Mouse (Mus musculus) MEL (cell line): ENCODE results near the gene Gria3. TPM values are rescaled to one million over a fixed set of nuclear protein-coding genes. Genes with fewer than 3 reads are reported as not detected.
A peak's percentile ranks its signal among the peaks of the same experiment; 100 is the strongest.

Experiments
- DNase-seq: peaks from one replicate; pipeline ENCODE4 v3.0.0; 2011; ENCODE audit warnings: low read depth, low spot score
- H3K27ac ChIP-seq: 2 replicates; pipeline ENCODE4 v1.5.1; 2012; ENCODE audit warnings: low read depth, mild to moderate bottlenecking, control low read depth, low read length, moderate library complexity; ENCODE audit not compliant: control insufficient read depth
- H3K27me3 ChIP-seq, 2 experiments: fragments of 150-350 bp in 1 of 2; sonication (generic) in 1 of 2; 2 replicates each; pipeline ENCODE4 v1.6.1; 2012; ENCODE audit warnings: low read length in 2 of 2, mild to moderate bottlenecking in 2 of 2, improper control_type of control experiment in 1 of 2, moderate library complexity in 1 of 2; ENCODE audit not compliant: insufficient read depth in 2 of 2, control insufficient read depth in 1 of 2
- H3K36me3 ChIP-seq, 2 experiments: 2 replicates each; pipeline ENCODE4 v1.6.1; 2012 to 2014; ENCODE audit warnings: low read length in 2 of 2, improper control_type of control experiment in 1 of 2, inconsistent platforms in 1 of 2, mild to moderate bottlenecking in 1 of 2; ENCODE audit not compliant: insufficient read depth in 2 of 2, control insufficient read depth in 1 of 2
- H3K4me1 ChIP-seq, 2 experiments: fragments of 150-350 bp in 1 of 2; sonication (generic) in 1 of 2; 2 replicates each; pipeline ENCODE4 v1.6.1; 2012; ENCODE audit warnings: low read length in 2 of 2, improper control_type of control experiment in 1 of 2, mild to moderate bottlenecking in 1 of 2; ENCODE audit not compliant: insufficient read depth in 2 of 2, control insufficient read depth in 1 of 2
- H3K4me3 ChIP-seq, 2 experiments: fragments of 150-350 bp in 1 of 2; sonication (generic) in 1 of 2; 2 replicates each; pipeline ENCODE4 v1.5.1; 2012; ENCODE audit warnings: low read depth in 2 of 2, low read length in 2 of 2, mild to moderate bottlenecking in 2 of 2, moderate library complexity in 2 of 2, control low read depth in 1 of 2, improper control_type of control experiment in 1 of 2; ENCODE audit not compliant: control insufficient read depth in 1 of 2, insufficient read depth in 1 of 2
- H3K79me2 ChIP-seq: 2 replicates; pipeline ENCODE4 v1.6.1; 2012; ENCODE audit warnings: mild to moderate bottlenecking, low read length, moderate library complexity; ENCODE audit not compliant: control insufficient read depth, poor library complexity, insufficient read depth
- H3K9ac ChIP-seq: 2 replicates; pipeline ENCODE4 v1.6.1; 2012; ENCODE audit warnings: low read depth, mild to moderate bottlenecking, control low read depth, low read length, moderate library complexity; ENCODE audit not compliant: control insufficient read depth, poor library complexity, severe bottlenecking
- H3K9me3 ChIP-seq: fragments of 150-350 bp; sonication (generic); replicated peaks from 2 replicates; pipeline ENCODE4 v1.6.1; 2012; ENCODE audit warnings: mild to moderate bottlenecking, low read length, improper control_type of control experiment, moderate library complexity; ENCODE audit not compliant: insufficient read depth
- BHLHE40 ChIP-seq: IDR thresholded peaks from 2 replicates; pipeline ENCODE4 v1.6.1; 2012; ENCODE audit warnings: low read depth, mild to moderate bottlenecking, inconsistent platforms, low read length, improper control_type of control experiment, borderline replicate concordance
- CHD2 ChIP-seq: IDR thresholded peaks from 2 replicates; pipeline ENCODE4 v1.6.1; 2011; ENCODE audit warnings: low read length, improper control_type of control experiment
- CTCF ChIP-seq, 3 experiments: IDR thresholded peaks in 2 of 3; conservative IDR thresholded peaks in 1 of 3; 2 replicates each; pipeline ENCODE4 v1.5.1; 2011 to 2012; ENCODE audit warnings: low read length in 3 of 3, low read depth in 2 of 3, mild to moderate bottlenecking in 2 of 3, improper control_type of control experiment in 1 of 3, inconsistent platforms in 1 of 3, mixed read lengths in 1 of 3, moderate library complexity in 1 of 3; ENCODE audit not compliant: control insufficient read depth in 1 of 3, insufficient read depth in 1 of 3, poor library complexity in 1 of 3, severe bottlenecking in 1 of 3
- ELF1 ChIP-seq: IDR thresholded peaks from 2 replicates; pipeline ENCODE4 v1.6.1; 2014; ENCODE audit warnings: low read depth, mild to moderate bottlenecking, inconsistent platforms, low read length, improper control_type of control experiment, moderate library complexity
- ETS1 ChIP-seq: IDR thresholded peaks from 2 replicates; pipeline ENCODE4 v1.6.1; 2012; ENCODE audit warnings: low read depth, mild to moderate bottlenecking, inconsistent platforms, low read length, improper control_type of control experiment, moderate library complexity
- GABPA ChIP-seq: IDR thresholded peaks from 2 replicates; pipeline ENCODE4 v1.6.1; 2012; ENCODE audit warnings: low read depth, mild to moderate bottlenecking, inconsistent platforms, low read length, improper control_type of control experiment, moderate library complexity
- JUND ChIP-seq: IDR thresholded peaks from 2 replicates; pipeline ENCODE4 v1.6.1; 2011; ENCODE audit warnings: low read depth, mild to moderate bottlenecking, improper control_type of control experiment, low read length
- KAT2A ChIP-seq: conservative IDR thresholded peaks from 2 replicates; pipeline ENCODE4 v1.6.1; 2012; ENCODE audit warnings: low read depth, low read length, improper control_type of control experiment, inconsistent platforms
- MYB ChIP-seq: IDR thresholded peaks from 2 replicates; pipeline ENCODE4 v1.6.1; 2011; ENCODE audit warnings: mild to moderate bottlenecking, low read depth, low read length, improper control_type of control experiment
- POLR2A ChIP-seq, 2 experiments: IDR thresholded peaks; 2 replicates each; pipeline ENCODE4 v1.6.1; 2011 to 2012; ENCODE audit warnings: low read length in 2 of 2, mild to moderate bottlenecking in 2 of 2, control low read depth in 1 of 2, improper control_type of control experiment in 1 of 2, low read depth in 1 of 2, moderate library complexity in 1 of 2; ENCODE audit not compliant: control insufficient read depth in 1 of 2, insufficient read depth in 1 of 2, poor library complexity in 1 of 2
- POLR2AphosphoS2 ChIP-seq: IDR thresholded peaks from 2 replicates; pipeline ENCODE4 v1.6.1; 2011; ENCODE audit warnings: low read length, improper control_type of control experiment
- POLR2AphosphoS5 ChIP-seq: IDR thresholded peaks from 2 replicates; pipeline ENCODE4 v1.6.1; 2012; ENCODE audit warnings: low read depth, borderline replicate concordance, mild to moderate bottlenecking, inconsistent platforms, low read length, moderate library complexity, mixed read lengths
- RAD21 ChIP-seq: IDR thresholded peaks from 2 replicates; pipeline ENCODE4 v1.6.1; 2011; ENCODE audit warnings: mild to moderate bottlenecking, low read depth, low read length, improper control_type of control experiment
- SIN3A ChIP-seq: IDR thresholded peaks from 2 replicates; pipeline ENCODE4 v1.6.1; 2012; ENCODE audit warnings: low read length, improper control_type of control experiment, inconsistent platforms
- TAL1 ChIP-seq: IDR thresholded peaks from 2 replicates; pipeline ENCODE4 v1.6.1; 2012; ENCODE audit warnings: mild to moderate bottlenecking, inconsistent platforms, low read length, moderate library complexity, mixed read lengths
- TCF12 ChIP-seq: IDR thresholded peaks from 2 replicates; pipeline ENCODE4 v1.6.1; 2014; ENCODE audit warnings: low read depth, mild to moderate bottlenecking, inconsistent platforms, low read length, improper control_type of control experiment, moderate library complexity
- USF1 ChIP-seq: IDR thresholded peaks from 2 replicates; pipeline ENCODE4 v1.6.1; 2014; ENCODE audit warnings: low read depth, mild to moderate bottlenecking, inconsistent platforms, low read length, improper control_type of control experiment, moderate library complexity
- USF2 ChIP-seq, 2 experiments: IDR thresholded peaks; 2 replicates each; pipeline ENCODE4 v1.6.1; 2011 to 2012; ENCODE audit warnings: improper control_type of control experiment in 2 of 2, low read length in 2 of 2, borderline replicate concordance in 1 of 2, inconsistent platforms in 1 of 2, low read depth in 1 of 2, mild to moderate bottlenecking in 1 of 2; ENCODE audit not compliant: insufficient read depth in 1 of 2
- ZC3H11A ChIP-seq: IDR thresholded peaks from 2 replicates; pipeline ENCODE4 v1.6.1; 2012; ENCODE audit warnings: low read depth, mild to moderate bottlenecking, inconsistent platforms, low read length, improper control_type of control experiment
- ZKSCAN1 ChIP-seq: IDR thresholded peaks from 2 replicates; pipeline ENCODE4 v1.6.1; 2012; ENCODE audit warnings: low read depth, mild to moderate bottlenecking, inconsistent platforms, low read length, improper control_type of control experiment, moderate library complexity
- ZMIZ1 ChIP-seq: IDR thresholded peaks from 2 replicates; pipeline ENCODE4 v1.6.1; 2012; ENCODE audit warnings: low read depth, mild to moderate bottlenecking, inconsistent platforms, low read length, improper control_type of control experiment, moderate library complexity
- polyA plus RNA-seq, 2 experiments: library from polyadenylated mRNA; stranded (reverse) in 1 of 2; unstranded in 1 of 2; fragments of >175 nt in 1 of 2; fragments of >200 nt in 1 of 2; gene quantifications; 2 replicates each; pipeline versions ENCODE4 v1.2.1 to v1.2.4; 2012; ENCODE audit warnings: low replicate concordance in 2 of 2, low read depth in 1 of 2; ENCODE audit not compliant: insufficient read length in 2 of 2, insufficient read depth in 1 of 2, missing spikeins in 1 of 2
- total RNA-seq: library from RNA; depleted of rRNA; stranded (reverse); fragments of 300-350 nt; gene quantifications from 2 replicates; pipeline ENCODE4 v1.2.3, GENCODE M21; 2012

The Gria3 gene
- total and polyA plus RNA-seq, 3 experiments: not detected

GRCm38 (mm10) chrX:41398482-41398881 is 2.2 kb upstream of the Gria3 start:
- H3K27ac ChIP-seq: no peak overlapping the region

GRCm38 (mm10) chrX:41401186-41401585 is 532 bp downstream of the Gria3 start:
- Histone ChIP-seq H3K27me3 (no peaks in the 10 kb centered on the region), H3K27ac (no peak overlapping the region), H3K36me3 (peaks cover 0 to 3% of the 10 kb centered on the region in 2 experiments; a peak in 1 of 4 replicates), H3K4me1 (peaks cover 0 to 3% of the 10 kb centered on the region in 2 experiments; a peak in 1 of 4 replicates)
- no peak for DNase-seq
- TF ChIP-seq JUND (no peak), KAT2A (no peak), POLR2AphosphoS5 (no peak), CTCF (IDR thresholded peaks at IDR 0.05 in 2 of 3, conservative IDR thresholded peaks at IDR 0.05 in 1 of 3; ENCODE audit: control insufficient read depth in 1 of 3, insufficient read depth in 1 of 3, low read depth in 2 of 3, low read length in 3 of 3, poor library complexity in 1 of 3, severe bottlenecking in 1 of 3) (no peak)
- TF ChIP-seq, all 39 proteins: peak for 0
- Histone ChIP-seq H3K9ac (no peak overlapping the region), H3K4me3 (peak overlapping the region in 1 of 2 experiments; percentile 54; a peak in 2 of 4 replicates), H3K79me2 (no peaks in the 10 kb centered on the region), H3K9me3 (no peaks in the 10 kb centered on the region)

More at GRCm38 (mm10) chrX:41398482-41398881, 2.2 kb upstream of the Gria3 start:
- Histone ChIP-seq H3K4me1 (peaks cover 0 to 3% of the 10 kb centered on the region in 2 experiments; a peak in 1 of 4 replicates), H3K36me3 (peaks cover 0 to 3% of the 10 kb centered on the region in 2 experiments; a peak in 1 of 4 replicates), H3K27me3 (no peaks in the 10 kb centered on the region), H3K4me3 (no peak overlapping the region), H3K9me3 (no peaks in the 10 kb centered on the region), H3K9ac (no peak overlapping the region)
- no peak for DNase-seq
- TF ChIP-seq ELF1 (no peak), GABPA (no peak), POLR2AphosphoS2 (no peak), MYB (no peak), POLR2A (IDR thresholded peaks at IDR 0.05; ENCODE audit: control insufficient read depth in 1 of 2, insufficient read depth in 1 of 2, low read depth in 1 of 2, low read length in 2 of 2, poor library complexity in 1 of 2) (no peak), POLR2AphosphoS5 (no peak), ZKSCAN1 (no peak), ZC3H11A (no peak), JUND (no peak), ZMIZ1 (no peak), RAD21 (no peak), CHD2 (no peak), USF1 (no peak), ETS1 (no peak), SIN3A (no peak), TAL1 (no peak), BHLHE40 (no peak), TCF12 (no peak), USF2 (IDR thresholded peaks at IDR 0.05; ENCODE audit: borderline replicate concordance in 1 of 2, insufficient read depth in 1 of 2, low read depth in 1 of 2, low read length in 2 of 2) (no peak)
- TF ChIP-seq, all 39 proteins: peak for 0
- H3K79me2 ChIP-seq: no peaks in the 10 kb centered on the region
